Mouse (Mus musculus) hematopoietic multipotent progenitor cell, adult 10-12 weeks (in vitro differentiated cells): ENCODE results near the gene Ece1. TPM values are rescaled to one million over a fixed set of nuclear protein-coding genes. Genes with fewer than 3 reads are reported as not detected.

Experiments
- polyA plus RNA-seq: library from polyadenylated mRNA; stranded (reverse); fragments of >175 nt; gene quantifications from 2 replicates; pipeline ENCODE4 v1.2.3, GENCODE M21; 2012; ENCODE audit warnings: low replicate concordance

Gene Ece1
- polyA plus RNA-seq = 113 and 205 TPM in 2 replicates

DNA sequence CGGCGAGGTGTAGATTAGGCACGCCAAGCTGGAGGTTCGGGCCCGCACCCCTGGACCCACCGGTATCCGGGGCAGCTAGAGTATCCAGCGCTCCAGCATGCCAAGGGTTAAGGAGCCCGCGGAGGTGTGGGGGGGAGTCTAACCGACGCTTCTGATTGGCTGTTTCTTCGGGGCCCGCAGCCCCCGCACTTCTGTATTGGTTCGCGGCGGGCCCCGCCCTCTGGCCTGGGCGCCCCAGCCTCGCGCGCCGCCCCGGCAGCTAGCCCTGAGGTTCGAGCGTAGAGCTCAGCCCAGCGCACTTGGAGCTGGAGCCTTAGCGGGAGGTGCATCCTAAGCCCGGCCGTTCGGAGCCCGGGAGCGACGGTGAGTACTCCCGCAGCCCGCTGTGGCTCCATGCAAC lies at the start of gene Ece1:
Gene Ece1, plus strand, starts transcription at position 219 of the 400 bp plus-strand sequence.

DNA sequence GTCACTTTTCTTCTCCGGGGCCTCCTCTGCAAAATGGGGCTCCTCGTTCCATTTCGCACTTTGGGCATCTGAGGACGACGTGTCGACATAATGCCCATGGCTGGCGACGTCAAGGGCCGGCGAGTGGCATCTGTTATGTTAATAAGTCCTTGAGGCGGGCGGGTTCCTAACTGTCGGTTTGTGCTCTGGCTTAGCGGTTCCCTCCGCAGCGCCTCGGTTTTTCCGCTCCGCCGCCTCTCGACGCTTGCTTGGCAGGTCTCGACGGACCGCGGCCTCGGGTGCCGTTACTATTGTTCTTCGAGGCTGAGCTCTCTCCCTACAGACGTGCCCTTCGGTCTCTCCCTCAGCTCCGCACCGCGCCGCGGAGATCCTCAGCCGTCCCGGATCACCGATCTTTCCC lies 130.9 kb downstream of the Ece1 start, which contains the start of gene Eif4g3:
Gene Eif4g3, plus strand, starts transcription at position 133 of the 400 bp plus-strand sequence.

Other genes starting within 250 kb of the Ece1 start
- gene Rap1gap, start 197.5 kb upstream of the Ece1 start, polyA plus RNA-seq = 44.5 and 125 TPM in 2 replicates
- gene Alpl, start 65.9 kb upstream of the Ece1 start, polyA plus RNA-seq = 11.0 and 21.4 TPM in 2 replicates
- gene Eif4g3, start 130.8 kb downstream of the Ece1 start, polyA plus RNA-seq = 94.4 and 118 TPM in 2 replicates